Mouse (Mus musculus) ES-E14 (cell line): ENCODE measurements at regions not wholly inside any gene's neighbourhood (a gene's known extent, or its start where the extent isn't known, plus 50 kb on each side); places are given as distances from the start of the nearest gene placed in this dataset.

Experiments used
- DNase-seq: peaks from one replicate; pipeline ENCODE4 v3.0.0-alpha.2; 2013; ENCODE audit warnings: low read depth, low spot score
- H3K27ac ChIP-seq: 2 replicates; pipeline ENCODE4 v1.5.1; 2012; ENCODE audit warnings: low read depth, mild to moderate bottlenecking, low read length, moderate library complexity, mixed read lengths; ENCODE audit not compliant: poor library complexity, insufficient read depth, severe bottlenecking
- H3K36me3 ChIP-seq: 2 replicates; pipeline ENCODE4 v1.6.1; 2012; ENCODE audit warnings: mild to moderate bottlenecking, low read length, moderate library complexity, mixed read lengths; ENCODE audit not compliant: control insufficient read depth, poor library complexity, insufficient read depth, severe bottlenecking
- H3K4me1 ChIP-seq, 2 experiments: fragments of 150-350 bp in 1 of 2; sonication (generic) in 1 of 2; 2 replicates each; pipeline ENCODE4 v1.6.1; 2012; ENCODE audit warnings: low read length in 2 of 2, mild to moderate bottlenecking in 1 of 2, mixed read lengths in 1 of 2; ENCODE audit not compliant: control insufficient read depth in 2 of 2, insufficient read depth in 2 of 2, poor library complexity in 1 of 2
- H3K4me3 ChIP-seq, 2 experiments: fragments of 150-350 bp in 1 of 2; sonication (generic) in 1 of 2; 2 replicates each; pipeline ENCODE4 v1.5.1; 2012; ENCODE audit warnings: low read length in 2 of 2, low read depth in 1 of 2, mild to moderate bottlenecking in 1 of 2, mixed read lengths in 1 of 2; ENCODE audit not compliant: insufficient read depth in 1 of 2, poor library complexity in 1 of 2, severe bottlenecking in 1 of 2
- H3K9ac ChIP-seq: 2 replicates; pipeline ENCODE4 v1.6.1; 2012; ENCODE audit warnings: low read depth, mild to moderate bottlenecking, low read length, mixed read lengths; ENCODE audit not compliant: poor library complexity, insufficient read depth, severe bottlenecking
- H3K9me3 ChIP-seq: fragments of 150-350 bp; sonication (generic); 2 replicates; pipeline ENCODE4 v1.6.1; 2012; ENCODE audit warnings: low read depth, mild to moderate bottlenecking, low read length; ENCODE audit not compliant: control insufficient read depth, insufficient read depth
- CHD2 ChIP-seq: IDR thresholded peaks from 2 replicates; pipeline ENCODE4 v1.6.1; 2014; ENCODE audit warnings: mild to moderate bottlenecking, low read depth, low read length, inconsistent platforms
- HCFC1 ChIP-seq: IDR thresholded peaks from 2 replicates; pipeline ENCODE4 v1.6.1; 2012; ENCODE audit warnings: low read length, inconsistent platforms, borderline replicate concordance; ENCODE audit not compliant: insufficient read depth
- MAFK ChIP-seq: IDR thresholded peaks from 2 replicates; pipeline ENCODE4 v1.6.1; 2014; ENCODE audit warnings: mild to moderate bottlenecking, low read depth, low read length, inconsistent platforms; ENCODE audit not compliant: insufficient read depth
- ZC3H11A ChIP-seq: IDR thresholded peaks from 2 replicates; pipeline ENCODE4 v1.6.1; 2012; ENCODE audit warnings: low read depth, mild to moderate bottlenecking, inconsistent platforms, low read length, borderline replicate concordance
- ZNF384 ChIP-seq: IDR thresholded peaks from 2 replicates; pipeline ENCODE4 v1.6.1; 2012; ENCODE audit warnings: low read depth, low read length, inconsistent platforms
- in situ Hi-C, 2 experiments: fragments of 600-800 bp; cut with MboI; formaldehyde crosslinking; loops; one replicate each; pipeline ENCODE4 v1.15.1; 2025; ENCODE audit warnings: low sequenced_read_pairs in 2 of 2, inconsistent platforms in 1 of 2; ENCODE audit not compliant: unreplicated experiment in 2 of 2

GRCm38 (mm10) chr4:154764238-154764637, 73.0 kb upstream of the Ttc34 start:
- Histone ChIP-seq H3K36me3 (no peaks in the 10 kb centered on the region), H3K4me1 (no peaks in the 10 kb centered on the region), H3K27ac (no peak overlapping the region), H3K9ac (no peak overlapping the region), H3K9me3 (no peaks in the 10 kb centered on the region), H3K4me3 (peak overlapping the region in 1 of 2 experiments; percentile 29; a peak in 1 of 4 replicates)
- in situ Hi-C loops: no loop called here
- DNase-seq: no peak
- TF ChIP-seq ZC3H11A: no peak
- TF ChIP-seq MAFK: no peak
- TF ChIP-seq CHD2: no peak
- TF ChIP-seq ZNF384: no peak
- TF ChIP-seq HCFC1: no peak

- no peaks in the 10 kb centered on the region for H3K4me1 ChIP-seq
- no peak for TF ChIP-seq ZC3H11A
- no peak for TF ChIP-seq CHD2
- no peak for TF ChIP-seq HCFC1
- no peak for TF ChIP-seq MAFK
- TF ChIP-seq ZNF384: no peak
- no peaks in the 10 kb centered on the region for H3K9me3 ChIP-seq
- in situ Hi-C loops: no loop called here
- no peaks in the 10 kb centered on the region for H3K36me3 ChIP-seq
- no peak for DNase-seq
- H3K27ac ChIP-seq: no peak overlapping the region
- H3K9ac ChIP-seq: no peak overlapping the region
- no peak overlapping the region for H3K4me3 ChIP-seq
Observed at GRCm38 (mm10) chr4:154766158-154766557, 71.1 kb upstream of the Ttc34 start.

DNA sequence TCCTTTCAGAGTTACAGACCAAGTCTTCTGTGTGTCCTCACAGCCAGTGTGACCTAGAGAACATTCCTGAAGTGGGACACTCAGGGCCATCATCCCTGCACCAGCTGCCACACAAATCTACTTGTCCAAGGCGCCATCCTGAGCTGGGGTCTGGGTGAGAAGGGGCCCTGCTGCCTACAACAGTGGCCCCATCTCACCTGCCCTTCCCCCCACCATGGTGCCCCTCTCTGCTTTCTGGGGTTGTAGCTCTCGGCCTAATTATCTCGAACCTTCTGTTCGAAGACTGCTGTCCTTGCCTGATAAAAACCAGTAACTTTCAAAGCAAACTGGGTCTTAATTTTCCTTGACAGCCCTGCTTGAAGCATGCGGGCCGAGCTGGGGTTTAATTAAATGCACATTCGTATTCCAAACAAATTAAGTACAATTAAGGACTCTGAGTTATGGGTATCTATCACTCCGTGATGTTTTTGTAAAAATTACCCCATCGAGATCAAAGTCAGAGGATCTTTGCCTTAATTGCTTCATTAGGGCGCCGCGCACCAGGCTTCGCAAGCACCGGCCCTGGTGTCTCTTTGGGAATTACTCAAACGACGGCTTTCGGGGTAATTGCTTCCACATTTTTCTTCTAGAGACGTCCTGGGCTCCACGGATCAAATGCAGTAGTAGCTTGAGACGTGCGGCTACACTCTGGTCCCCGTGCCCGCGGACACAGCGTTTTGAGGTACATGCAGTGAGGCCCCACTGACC, 65.8 kb upstream of the Ttc34 start:
- Histone ChIP-seq H3K4me3 (no peak overlapping the region), H3K9ac (no peak overlapping the region), H3K4me1 (peaks cover 0 to 3% of the 10 kb centered on the region in 2 experiments; a peak in 1 of 4 replicates), H3K36me3 (no peaks in the 10 kb centered on the region), H3K27ac (no peak overlapping the region), H3K9me3 (no peaks in the 10 kb centered on the region)
- in situ Hi-C loops: no loop called here
- no peak for DNase-seq
- TF ChIP-seq MAFK (no peak), ZC3H11A (no peak), CHD2 (no peak), ZNF384 (no peak), HCFC1 (no peak)

GRCm38 (mm10) chr4:154772077-154772462, 65.2 kb upstream of the Ttc34 start:
- no peak for DNase-seq
- no peaks in the 10 kb centered on the region for H3K9me3 ChIP-seq
- H3K27ac ChIP-seq: no peak overlapping the region
- H3K4me1 ChIP-seq: peaks cover 0 to 3% of the 10 kb centered on the region in 2 experiments; a peak in 1 of 4 replicates
- in situ Hi-C loops: no loop called here
- H3K4me3 ChIP-seq: no peak overlapping the region
- H3K36me3 ChIP-seq: no peaks in the 10 kb centered on the region
- TF ChIP-seq MAFK (no peak), ZNF384 (no peak), CHD2 (no peak), ZC3H11A (no peak), HCFC1 (no peak)
- H3K9ac ChIP-seq: no peak overlapping the region

DNA sequence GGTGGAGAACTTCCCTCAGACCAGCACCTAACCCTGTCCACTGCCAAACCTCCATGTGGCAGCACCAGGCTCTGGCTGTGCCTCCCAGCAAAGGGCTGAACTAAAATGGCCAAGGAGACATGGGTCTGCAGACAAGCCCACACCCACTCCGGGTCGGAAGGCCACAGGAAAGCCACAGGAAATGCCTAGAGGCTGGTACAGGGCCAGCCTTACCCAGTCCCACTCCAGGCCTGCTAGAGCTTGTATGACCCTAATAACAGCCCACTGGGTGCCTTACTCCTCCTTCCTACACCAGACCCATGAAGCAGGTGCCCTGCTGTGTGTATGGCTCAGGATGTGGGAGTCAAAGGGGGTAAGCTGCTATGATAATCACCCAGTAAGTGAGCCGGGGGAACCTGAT, 63.4 kb upstream of the Ttc34 start:
- Histone ChIP-seq H3K4me1 (peaks cover 0 to 3% of the 10 kb centered on the region in 2 experiments; a peak in 1 of 4 replicates), H3K27ac (no peak overlapping the region), H3K4me3 (no peak overlapping the region), H3K9me3 (no peaks in the 10 kb centered on the region), H3K36me3 (no peaks in the 10 kb centered on the region), H3K9ac (no peak overlapping the region)
- DNase-seq: no peak
- in situ Hi-C loops: no loop called here
- no peak for TF ChIP-seq ZNF384
